Mouse (Mus musculus) kidney, postnatal 4 days (tissue): ENCODE measurements around the gene Akt2.
"Not testable (repeated sequence)": the region's sequence is repeated elsewhere in the genome, so short reads cannot be mapped to it uniquely, and the experiment has no call there.

Source experiments
- DNase-seq, 2 experiments: peaks; one replicate each; pipeline ENCODE4 v3.0.0; 2021; ENCODE audit warnings: mixed read lengths in 2 of 2

The Akt2 gene

GRCm38 (mm10) chr7:27621028-27621427, 29.7 kb downstream of the Akt2 start:
- DNase-seq, result no peak

DNA sequence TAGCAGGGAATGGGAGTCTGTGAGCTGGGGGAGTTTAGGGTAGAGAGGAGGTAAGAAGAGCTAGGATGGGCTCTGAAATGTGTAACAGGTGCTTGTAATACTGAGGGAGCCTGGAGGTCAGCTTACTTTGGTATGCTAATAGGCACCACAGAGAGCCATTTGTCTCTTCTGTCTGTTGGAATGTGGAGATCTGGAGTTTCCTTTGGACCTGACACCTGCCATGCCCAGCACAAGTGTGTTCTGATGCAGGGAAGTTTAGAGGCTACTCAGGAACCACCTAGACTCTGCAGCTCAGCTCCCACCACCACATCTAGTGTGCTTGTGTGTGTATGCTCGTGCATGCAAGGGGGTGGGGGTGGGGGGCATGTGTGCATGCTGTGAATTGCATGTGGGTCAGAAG, 30.9 kb downstream of the Akt2 start:
- no peak for DNase-seq

DNA sequence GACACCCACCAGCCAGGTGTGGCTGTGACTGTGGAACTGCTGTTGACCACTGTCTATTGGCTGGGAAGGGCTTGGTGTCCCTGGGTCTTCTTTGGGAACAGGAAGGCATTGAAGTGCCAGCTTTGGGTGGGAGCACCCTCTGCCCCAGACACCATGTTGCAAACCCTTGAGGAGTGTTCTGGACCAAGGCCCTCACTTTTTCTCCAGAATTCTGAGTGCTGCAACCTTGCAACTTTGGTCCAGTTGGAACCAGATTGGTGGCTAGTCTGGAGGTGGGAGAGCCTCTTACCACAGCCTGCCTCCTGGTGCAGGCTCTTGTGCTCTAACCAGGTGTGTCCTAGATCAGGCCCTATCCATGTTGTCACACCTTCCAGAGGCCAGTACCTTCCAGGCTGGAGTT, 33.6 kb downstream of the Akt2 start:
- DNase-seq, result no peak

DNA sequence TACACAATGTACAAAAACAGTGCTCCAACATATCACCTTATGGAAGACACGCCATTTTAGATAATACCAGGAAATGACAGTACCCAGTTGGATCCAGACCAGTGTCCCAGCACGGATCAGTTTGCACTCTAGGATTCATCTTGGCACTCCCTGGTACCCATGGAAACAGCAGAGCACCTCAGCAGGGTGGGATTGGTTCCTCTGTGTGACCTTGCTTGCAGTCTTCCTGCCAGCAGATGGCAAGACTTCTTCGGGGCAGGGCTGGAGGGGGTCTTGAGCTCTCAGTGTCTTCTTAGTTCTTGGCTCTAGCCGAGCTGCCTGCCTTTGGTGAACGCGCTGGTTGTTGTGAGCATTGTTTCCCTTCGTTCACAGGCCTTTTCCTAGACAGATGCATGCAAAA, 36.4 kb downstream of the Akt2 start:
- DNase-seq, result no peak

GRCm38 (mm10) chr7:27628190-27628589, 36.8 kb downstream of the Akt2 start:
- no peak for DNase-seq

GRCm38 (mm10) chr7:27628816-27629215, 37.5 kb downstream of the Akt2 start:
- DNase-seq, result not testable (repeated sequence)

- DNase-seq, result no peak
Observed at GRCm38 (mm10) chr7:27631439-27631838, 40.1 kb downstream of the Akt2 start.

GRCm38 (mm10) chr7:27633166-27633565, 41.8 kb downstream of the Akt2 start:
- no peak for DNase-seq

- DNase-seq, result no peak
Observed at GRCm38 (mm10) chr7:27634691-27635090, 43.3 kb downstream of the Akt2 start.

DNA sequence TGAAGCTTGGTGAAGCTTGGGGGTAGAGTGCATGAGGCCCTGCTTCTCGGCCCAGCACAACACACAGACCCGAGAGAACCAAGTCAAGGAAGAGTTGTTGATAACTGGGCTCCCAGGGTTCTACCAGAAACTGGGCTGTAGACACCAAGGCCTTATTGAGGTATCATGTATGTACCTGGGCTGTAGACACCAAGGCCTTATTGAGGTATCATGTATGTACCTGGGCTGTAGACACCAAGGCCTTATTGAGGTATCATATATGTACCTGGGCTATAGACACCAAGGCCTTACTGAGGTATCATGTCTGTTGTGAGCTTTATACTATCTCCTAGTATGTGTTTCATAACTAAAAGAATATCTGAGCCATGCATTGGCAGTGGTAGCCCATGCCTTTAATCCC, 43.7 kb downstream of the Akt2 start:
- DNase-seq, result not testable (repeated sequence)

- no peak for DNase-seq
Observed at GRCm38 (mm10) chr7:27644471-27644870, 53.1 kb downstream of the Akt2 start.

- DNase-seq, result no peak
Observed at GRCm38 (mm10) chr7:27646516-27646915, 55.2 kb downstream of the Akt2 start.

DNA sequence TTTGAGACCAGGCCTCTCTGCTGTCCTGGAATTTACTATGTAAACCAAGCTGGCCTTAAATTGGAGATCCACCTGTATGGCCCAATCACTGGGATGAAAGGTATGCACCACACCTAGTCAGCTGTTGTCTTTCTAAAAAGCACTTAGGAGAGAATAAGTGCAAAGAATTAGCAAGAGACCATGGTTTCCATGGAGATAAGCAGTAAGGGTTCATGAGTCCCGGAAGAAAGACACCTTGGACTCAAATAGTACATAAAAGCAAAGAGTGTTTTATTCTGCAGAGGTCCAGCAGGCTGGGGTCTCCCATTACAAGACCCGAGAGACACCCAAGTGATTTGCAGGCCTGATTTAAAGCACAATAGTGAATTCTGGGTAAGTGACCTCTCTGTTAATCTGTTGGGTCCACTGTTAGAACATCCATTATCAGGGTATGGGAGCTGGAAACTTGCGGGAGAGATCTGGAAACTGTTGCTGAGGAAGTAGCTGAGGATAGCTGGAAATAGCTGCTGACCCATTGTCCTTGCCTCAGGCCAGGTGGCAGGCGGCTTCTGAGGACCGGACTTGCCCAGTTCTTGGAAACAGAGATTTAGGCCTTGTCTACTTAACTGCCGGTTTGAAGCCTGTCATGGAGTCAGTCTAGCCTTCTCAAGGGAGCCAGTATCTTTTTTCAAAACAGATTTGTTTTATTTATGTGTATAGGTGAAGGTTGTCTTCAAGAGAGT, 56.1 kb downstream of the Akt2 start:
- DNase-seq, result no peak

GRCm38 (mm10) chr7:27649723-27650122, 58.4 kb downstream of the Akt2 start:
- DNase-seq, result no peak

DNA sequence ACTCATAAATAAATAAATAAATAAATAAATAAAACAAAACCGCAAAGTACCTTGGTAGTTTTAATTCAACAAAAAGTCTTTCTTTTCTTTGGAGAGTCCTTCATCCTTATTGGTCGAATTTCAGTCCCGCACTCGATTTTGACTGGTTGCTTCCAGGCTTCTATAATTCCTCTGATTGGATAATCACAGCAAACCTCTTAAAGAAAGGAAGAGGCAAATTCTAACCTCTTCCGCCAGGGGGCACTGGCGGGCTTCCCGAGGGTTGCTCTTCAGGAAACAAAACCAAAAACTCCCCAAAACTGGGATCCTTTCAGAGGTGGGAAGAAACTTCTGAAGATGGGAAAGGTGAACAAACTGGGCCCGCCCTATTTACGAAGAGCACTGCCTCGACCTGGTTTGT, 59.6 kb downstream of the Akt2 start:
- DNase-seq, result peak; percentile 84 to 87

GRCm38 (mm10) chr7:27653681-27654437, 62.5 kb downstream of the Akt2 start, which contains the start of gene Ttc9b:
Ttc9b (plus strand) TSS chr7:27653915.
- DNase-seq, result peak; percentile 78 to 83

GRCm38 (mm10) chr7:27654607-27655276, 63.4 kb downstream of the Akt2 start:
- DNase-seq, result peak; percentile 17 to 37

GRCm38 (mm10) chr7:27655545-27655944, 64.2 kb downstream of the Akt2 start:
- no peak for DNase-seq

DNA sequence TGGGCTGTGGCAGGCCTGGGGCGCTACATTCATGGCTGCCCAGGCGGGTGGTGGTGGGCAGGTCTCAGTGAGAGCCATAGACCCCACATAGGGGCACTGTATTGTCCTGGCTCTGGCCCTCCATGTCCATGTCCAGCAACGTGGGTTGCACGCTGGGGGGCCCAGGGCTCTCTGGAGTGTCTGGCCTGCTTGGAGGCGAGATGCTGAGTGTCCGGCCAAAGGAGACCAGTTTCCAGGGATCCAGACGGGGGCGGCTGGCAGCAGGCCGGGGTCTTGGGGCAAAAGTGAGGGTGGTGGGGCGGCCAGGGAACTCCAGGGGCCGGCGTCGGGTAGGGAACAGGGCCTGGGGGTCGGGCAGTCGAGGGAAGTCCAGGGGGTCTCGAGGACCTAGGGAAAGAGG, 65.2 kb downstream of the Akt2 start:
- DNase-seq, result no peak

DNA sequence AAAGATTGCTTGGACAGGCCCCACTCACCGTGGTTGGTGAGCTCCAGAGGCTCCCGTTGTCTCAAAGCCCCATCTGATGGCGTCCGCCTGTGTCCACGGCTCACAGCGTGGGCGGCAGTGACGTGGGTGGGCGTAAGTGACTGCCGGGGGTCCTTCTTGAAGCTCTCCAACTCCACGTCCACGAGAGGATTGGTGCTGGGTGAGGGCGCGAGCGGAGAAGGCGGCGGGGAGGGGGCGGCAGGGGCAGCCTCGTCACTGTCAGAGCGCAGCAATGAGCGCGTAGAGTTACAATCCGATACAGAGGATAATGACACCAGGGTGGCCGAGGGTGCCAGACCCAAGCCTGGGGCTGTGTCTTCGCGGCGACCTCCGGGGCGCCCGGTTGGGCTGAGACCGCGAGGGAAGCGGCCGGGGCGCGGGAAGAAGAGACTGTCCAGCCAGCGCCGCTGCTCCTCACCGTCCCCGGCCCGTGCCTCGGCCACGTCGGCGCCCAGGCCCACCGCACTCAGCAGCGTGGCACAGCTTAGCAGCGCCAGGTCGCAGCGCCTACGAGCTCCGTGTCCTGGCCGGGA, 66.6 kb downstream of the Akt2 start:
- peak in 1 of 2 experiments; percentile 22 for DNase-seq

- DNase-seq, result no peak
Observed at GRCm38 (mm10) chr7:27658712-27659663, 67.6 kb downstream of the Akt2 start.

DNA sequence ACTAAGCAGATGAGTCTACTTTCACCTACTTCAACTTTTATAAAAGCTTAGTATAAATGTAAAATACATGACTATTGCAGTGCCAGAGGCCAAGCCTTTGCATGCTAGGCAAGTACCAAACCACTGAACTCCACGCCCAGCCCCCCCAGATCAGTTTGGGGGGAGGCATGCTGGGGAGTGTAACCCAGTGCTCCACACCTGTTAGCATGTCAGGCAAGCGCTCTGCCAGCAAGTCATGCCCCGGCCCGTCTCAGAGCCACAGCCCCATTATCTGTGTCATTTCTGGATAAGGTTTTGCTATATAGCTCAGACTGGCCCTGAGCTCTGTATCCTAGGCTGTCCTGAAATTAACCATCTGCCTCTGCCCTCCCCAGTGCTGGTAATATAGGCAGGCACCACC, 70.7 kb downstream of the Akt2 start:
- no peak for DNase-seq
